Mouse (Mus musculus): ENCODE measurements around the gene Sae1.

Gene Sae1

GRCm38 (mm10) chr7:16284001-16284400 lies 103.6 kb downstream of the Sae1 start:
- ATAC-seq (ENCODE audit: low TSS enrichment), result no peak

- no peak for ATAC-seq (ENCODE audit: low TSS enrichment)
These were observed 105.3 kb downstream of the Sae1 start for GRCm38 (mm10) chr7:16282334-16282733.

GRCm38 (mm10) chr7:16280721-16281120 lies 106.9 kb downstream of the Sae1 start:
- ATAC-seq (ENCODE audit: low TSS enrichment), result no peak

GRCm38 (mm10) chr7:16274922-16275890 lies 112.4 kb downstream of the Sae1 start:
- ATAC-seq (ENCODE audit: low TSS enrichment), result no peak

- ATAC-seq (ENCODE audit: low TSS enrichment), result peak; percentile 56
These were observed 113.9 kb downstream of the Sae1 start for GRCm38 (mm10) chr7:16273766-16274140.

GRCm38 (mm10) chr7:16273081-16273765 lies 114.4 kb downstream of the Sae1 start, which contains the start of gene Inafm1:
TSS of gene Inafm1 (minus strand) at chr7:16273617.
- peak; percentile 45 for ATAC-seq (ENCODE audit: low TSS enrichment)

GRCm38 (mm10) chr7:16272681-16273080 lies 114.9 kb downstream of the Sae1 start:
- ATAC-seq (ENCODE audit: low TSS enrichment), result peak; percentile 69

- ATAC-seq (ENCODE audit: low TSS enrichment), result no peak
These were observed 116.5 kb downstream of the Sae1 start for GRCm38 (mm10) chr7:16271139-16271538.

Data from frontal cortex, adult (tissue).